Mouse (Mus musculus) midbrain, embryonic 16.5 days (tissue): ENCODE data around the gene Myo1e. TPM values are rescaled to one million over a fixed set of nuclear protein-coding genes. Genes with fewer than 3 reads are reported as not detected.

ENCODE experiments used
- ATAC-seq: fragments of 200-750 bp; cut with Nextera tagmentation; 2 replicates; pipeline ENCODE4 v1.8.0; 2017; ENCODE audit warnings: moderate TSS enrichment
- H3K27ac ChIP-seq: fragments of 300-500 bp; sonication (generic); 2 replicates; pipeline ENCODE4 v1.5.1; 2014; ENCODE audit warnings: mild to moderate bottlenecking, low read length, mixed read lengths
- H3K27me3 ChIP-seq: fragments of 300-500 bp; sonication (generic); 2 replicates; pipeline ENCODE4 v1.6.1; 2014; ENCODE audit warnings: low read depth, low read length, mixed read lengths; ENCODE audit not compliant: control insufficient read depth, insufficient read depth
- H3K36me3 ChIP-seq: fragments of 300-500 bp; sonication (generic); 2 replicates; pipeline ENCODE4 v1.6.1; 2014; ENCODE audit warnings: mild to moderate bottlenecking, low read length, moderate library complexity, mixed read lengths; ENCODE audit not compliant: control insufficient read depth, insufficient read depth
- H3K4me1 ChIP-seq: fragments of 300-500 bp; sonication (generic); 2 replicates; pipeline ENCODE4 v1.6.1; 2014; ENCODE audit warnings: mild to moderate bottlenecking, low read length, mixed read lengths; ENCODE audit not compliant: control insufficient read depth, insufficient read depth
- H3K4me2 ChIP-seq: fragments of 300-500 bp; sonication (generic); 2 replicates; pipeline ENCODE4 v1.6.1; 2014; ENCODE audit warnings: mild to moderate bottlenecking, low read length, mixed read lengths
- H3K4me3 ChIP-seq: fragments of 300-500 bp; sonication (generic); 2 replicates; pipeline ENCODE4 v1.5.1; 2014; ENCODE audit warnings: low read depth, mild to moderate bottlenecking, low read length, moderate library complexity, mixed read lengths
- H3K9ac ChIP-seq: fragments of 300-500 bp; sonication (generic); 2 replicates; pipeline ENCODE4 v1.6.1; 2014; ENCODE audit warnings: low read depth, low read length, mixed read lengths
- H3K9me3 ChIP-seq: fragments of 300-500 bp; sonication (generic); replicated peaks from 2 replicates; pipeline ENCODE4 v1.6.1; 2014; ENCODE audit warnings: mild to moderate bottlenecking, low read length, mixed read lengths; ENCODE audit not compliant: control insufficient read depth, poor library complexity, severe bottlenecking
- WGBS: fragments of 180-500 bp; shearing (Covaris S2); extraction: QIAGEN DNeasy Blood & Tissue Kit; methylation state at CpG from one replicate; pipeline ENCODE4 v1.1.7; 2014; 5-methylcytosine and 5-hydroxymethylcytosine counted together
- polyA plus RNA-seq: library from polyadenylated mRNA; unstranded; fragments of >200 nt; fragmentation: Nextera tagmentation; extraction: Ambion mirVana; gene quantifications from 2 replicates; pipeline ENCODE4 v1.2.1, GENCODE M21; 2015

Gene Myo1e
- polyA plus RNA-seq, 1 experiment from 2014 or later, result 6.5 TPM

- H3K9me3 ChIP-seq, result 0 out of 2 replicates have a peak, but pooled peaks cover 3% of the 10 kb centered on the region
- no peak for ATAC-seq
- H3K36me3 ChIP-seq, result no peaks in the 10 kb centered on the region
- no peak overlapping the region for H3K4me3 ChIP-seq
- no peak overlapping the region for H3K4me2 ChIP-seq
- WGBS, result 89% methylated on average over 3 of the region's 3 CpGs
- H3K4me1 ChIP-seq, result no peaks in the 10 kb centered on the region
- no peak overlapping the region for H3K9ac ChIP-seq
- H3K27ac ChIP-seq, result no peak overlapping the region
- H3K27me3 ChIP-seq, result no peaks in the 10 kb centered on the region
Observed at GRCm38 (mm10) chr9:70277076-70277475, 69.9 kb downstream of the Myo1e start.

- Histone ChIP-seq H3K4me2 (no peak overlapping the region), H3K36me3 (no peaks in the 10 kb centered on the region), H3K4me1 (no peaks in the 10 kb centered on the region), H3K9me3 (0 out of 2 replicates have a peak, but pooled peaks cover 3% of the 10 kb centered on the region), H3K27me3 (no peaks in the 10 kb centered on the region), H3K4me3 (no peak overlapping the region), H3K27ac (no peak overlapping the region), H3K9ac (no peak overlapping the region)
- no peak for ATAC-seq
- 91% methylated on average over 11 of the region's 11 CpGs for WGBS
Observed at GRCm38 (mm10) chr9:70277529-70277982, 70.4 kb downstream of the Myo1e start.

- no peak overlapping the region for H3K4me3 ChIP-seq
- H3K36me3 ChIP-seq, result no peaks in the 10 kb centered on the region
- no peak overlapping the region for H3K4me2 ChIP-seq
- ATAC-seq, result no peak
- 0 out of 2 replicates have a peak, but pooled peaks cover 3% of the 10 kb centered on the region for H3K9me3 ChIP-seq
- H3K27me3 ChIP-seq, result no peaks in the 10 kb centered on the region
- H3K4me1 ChIP-seq, result no peaks in the 10 kb centered on the region
- 91% methylated on average over 8 of the region's 8 CpGs for whole genome bisulfite sequencing
- H3K27ac ChIP-seq, result no peak overlapping the region
- H3K9ac ChIP-seq, result no peak overlapping the region
Observed at GRCm38 (mm10) chr9:70281407-70281806, 74.3 kb downstream of the Myo1e start.

GRCm38 (mm10) chr9:70282107-70282506, 75.0 kb downstream of the Myo1e start:
- H3K9ac ChIP-seq, result no peak overlapping the region
- no peak for ATAC-seq
- no peak overlapping the region for H3K4me3 ChIP-seq
- no peaks in the 10 kb centered on the region for H3K27me3 ChIP-seq
- H3K36me3 ChIP-seq, result no peaks in the 10 kb centered on the region
- 89% methylated on average over 5 of the region's 8 CpGs for WGBS
- no peak overlapping the region for H3K4me2 ChIP-seq
- no peak overlapping the region for H3K27ac ChIP-seq
- 0 out of 2 replicates have a peak, but pooled peaks cover 3% of the 10 kb centered on the region for H3K9me3 ChIP-seq
- no peaks in the 10 kb centered on the region for H3K4me1 ChIP-seq

- H3K4me1 ChIP-seq, result no peaks in the 10 kb centered on the region
- H3K27me3 ChIP-seq, result no peaks in the 10 kb centered on the region
- ATAC-seq, result no peak
- H3K9me3 ChIP-seq, result 0 out of 2 replicates have a peak, but pooled peaks cover 3% of the 10 kb centered on the region
- H3K4me3 ChIP-seq, result no peak overlapping the region
- H3K9ac ChIP-seq, result no peak overlapping the region
- H3K27ac ChIP-seq, result no peak overlapping the region
- H3K4me2 ChIP-seq, result no peak overlapping the region
- no peaks in the 10 kb centered on the region for H3K36me3 ChIP-seq
- WGBS, result 89% methylated on average over 4 of the region's 4 CpGs
Observed at GRCm38 (mm10) chr9:70283151-70283550, 76.0 kb downstream of the Myo1e start.

GRCm38 (mm10) chr9:70284584-70285140, 77.5 kb downstream of the Myo1e start:
- 82% methylated on average over 7 of the region's 7 CpGs for WGBS
- no peak for ATAC-seq

GRCm38 (mm10) chr9:70290785-70291184, 83.6 kb downstream of the Myo1e start:
- H3K9ac ChIP-seq, result no peak overlapping the region
- peak; percentile 32; the same call in 1 of the 2 replicates for ATAC-seq
- H3K4me3 ChIP-seq, result no peak overlapping the region
- no peaks in the 10 kb centered on the region for H3K9me3 ChIP-seq
- H3K4me1 ChIP-seq, result peaks cover 5% of the 10 kb centered on the region; the same call in 1 of the 2 replicates
- no peak overlapping the region for H3K27ac ChIP-seq
- H3K27me3 ChIP-seq, result no peaks in the 10 kb centered on the region
- H3K36me3 ChIP-seq, result no peaks in the 10 kb centered on the region
- 42% methylated on average over 10 of the region's 10 CpGs for WGBS
- no peak overlapping the region for H3K4me2 ChIP-seq

More at GRCm38 (mm10) chr9:70284584-70285140, 77.5 kb downstream of the Myo1e start:
- H3K27ac ChIP-seq, result no peak overlapping the region
- no peak overlapping the region for H3K4me3 ChIP-seq
- no peak overlapping the region for H3K9ac ChIP-seq
- no peaks in the 10 kb centered on the region for H3K27me3 ChIP-seq
- H3K9me3 ChIP-seq, result 0 out of 2 replicates have a peak, but pooled peaks cover 3% of the 10 kb centered on the region
- H3K4me1 ChIP-seq, result no peaks in the 10 kb centered on the region
- no peak overlapping the region for H3K4me2 ChIP-seq
- no peaks in the 10 kb centered on the region for H3K36me3 ChIP-seq

- Histone ChIP-seq H3K9me3 (no peaks in the 10 kb centered on the region), H3K27ac (no peak overlapping the region), H3K9ac (no peak overlapping the region), H3K36me3 (no peaks in the 10 kb centered on the region), H3K27me3 (no peaks in the 10 kb centered on the region), H3K4me1 (peaks cover 8% of the 10 kb centered on the region; the same call in 1 of the 2 replicates), H3K4me2 (no peak overlapping the region), H3K4me3 (no peak overlapping the region)
- ATAC-seq, result no peak
- 9% methylated on average over 2 of the region's 2 CpGs for WGBS
Observed at GRCm38 (mm10) chr9:70296916-70297315, 89.8 kb downstream of the Myo1e start.

- 14% methylated on average over 7 of the region's 7 CpGs for WGBS
- ATAC-seq, result no peak
- no peak overlapping the region for H3K27ac ChIP-seq
- H3K36me3 ChIP-seq, result no peaks in the 10 kb centered on the region
- H3K9me3 ChIP-seq, result no peaks in the 10 kb centered on the region; the same call in 1 of the 2 replicates
- H3K4me1 ChIP-seq, result peaks cover 3% of the 10 kb centered on the region; the same call in 1 of the 2 replicates
- H3K9ac ChIP-seq, result no peak overlapping the region
- no peak overlapping the region for H3K4me3 ChIP-seq
- no peaks in the 10 kb centered on the region for H3K27me3 ChIP-seq
- H3K4me2 ChIP-seq, result no peak overlapping the region
Observed at GRCm38 (mm10) chr9:70298221-70298620, 91.1 kb downstream of the Myo1e start.
